Mouse (Mus musculus) MEL (cell line): Measurements from ENCODE around the gene A530084C06Rik. TPM values are rescaled to one million over a fixed set of nuclear protein-coding genes. Genes with fewer than 3 reads are reported as not detected.

Experiments used
- DNase-seq: peaks from one replicate; pipeline ENCODE4 v3.0.0; 2011; ENCODE audit warnings: low read depth, low spot score
- H3K27ac ChIP-seq: 2 replicates; pipeline ENCODE4 v1.5.1; 2012; ENCODE audit warnings: low read depth, mild to moderate bottlenecking, control low read depth, low read length, moderate library complexity; ENCODE audit not compliant: control insufficient read depth
- H3K27me3 ChIP-seq, 2 experiments: fragments of 150-350 bp in 1 of 2; sonication (generic) in 1 of 2; 2 replicates each; pipeline ENCODE4 v1.6.1; 2012; ENCODE audit warnings: low read length in 2 of 2, mild to moderate bottlenecking in 2 of 2, improper control_type of control experiment in 1 of 2, moderate library complexity in 1 of 2; ENCODE audit not compliant: insufficient read depth in 2 of 2, control insufficient read depth in 1 of 2
- H3K36me3 ChIP-seq, 2 experiments: 2 replicates each; pipeline ENCODE4 v1.6.1; 2012 to 2014; ENCODE audit warnings: low read length in 2 of 2, improper control_type of control experiment in 1 of 2, inconsistent platforms in 1 of 2, mild to moderate bottlenecking in 1 of 2; ENCODE audit not compliant: insufficient read depth in 2 of 2, control insufficient read depth in 1 of 2
- H3K4me1 ChIP-seq, 2 experiments: fragments of 150-350 bp in 1 of 2; sonication (generic) in 1 of 2; 2 replicates each; pipeline ENCODE4 v1.6.1; 2012; ENCODE audit warnings: low read length in 2 of 2, improper control_type of control experiment in 1 of 2, mild to moderate bottlenecking in 1 of 2; ENCODE audit not compliant: insufficient read depth in 2 of 2, control insufficient read depth in 1 of 2
- H3K4me3 ChIP-seq, 2 experiments: fragments of 150-350 bp in 1 of 2; sonication (generic) in 1 of 2; 2 replicates each; pipeline ENCODE4 v1.5.1; 2012; ENCODE audit warnings: low read depth in 2 of 2, low read length in 2 of 2, mild to moderate bottlenecking in 2 of 2, moderate library complexity in 2 of 2, control low read depth in 1 of 2, improper control_type of control experiment in 1 of 2; ENCODE audit not compliant: control insufficient read depth in 1 of 2, insufficient read depth in 1 of 2
- H3K79me2 ChIP-seq: 2 replicates; pipeline ENCODE4 v1.6.1; 2012; ENCODE audit warnings: mild to moderate bottlenecking, low read length, moderate library complexity; ENCODE audit not compliant: control insufficient read depth, poor library complexity, insufficient read depth
- H3K9ac ChIP-seq: 2 replicates; pipeline ENCODE4 v1.6.1; 2012; ENCODE audit warnings: low read depth, mild to moderate bottlenecking, control low read depth, low read length, moderate library complexity; ENCODE audit not compliant: control insufficient read depth, poor library complexity, severe bottlenecking
- H3K9me3 ChIP-seq: fragments of 150-350 bp; sonication (generic); replicated peaks from 2 replicates; pipeline ENCODE4 v1.6.1; 2012; ENCODE audit warnings: mild to moderate bottlenecking, low read length, improper control_type of control experiment, moderate library complexity; ENCODE audit not compliant: insufficient read depth
- BHLHE40 ChIP-seq: IDR thresholded peaks from 2 replicates; pipeline ENCODE4 v1.6.1; 2012; ENCODE audit warnings: low read depth, mild to moderate bottlenecking, inconsistent platforms, low read length, improper control_type of control experiment, borderline replicate concordance
- CHD2 ChIP-seq: IDR thresholded peaks from 2 replicates; pipeline ENCODE4 v1.6.1; 2011; ENCODE audit warnings: low read length, improper control_type of control experiment
- EP300 ChIP-seq, 2 experiments: IDR thresholded peaks; 2 replicates each; pipeline ENCODE4 v1.6.1; 2011; ENCODE audit warnings: improper control_type of control experiment in 2 of 2, low read length in 2 of 2, low read depth in 1 of 2, mild to moderate bottlenecking in 1 of 2
- ETS1 ChIP-seq: IDR thresholded peaks from 2 replicates; pipeline ENCODE4 v1.6.1; 2012; ENCODE audit warnings: low read depth, mild to moderate bottlenecking, inconsistent platforms, low read length, improper control_type of control experiment, moderate library complexity
- GATA1 ChIP-seq: IDR thresholded peaks from 2 replicates; pipeline ENCODE4 v1.6.1; 2011; ENCODE audit warnings: low read depth, low read length, improper control_type of control experiment
- JUND ChIP-seq: IDR thresholded peaks from 2 replicates; pipeline ENCODE4 v1.6.1; 2011; ENCODE audit warnings: low read depth, mild to moderate bottlenecking, improper control_type of control experiment, low read length
- KAT2A ChIP-seq: conservative IDR thresholded peaks from 2 replicates; pipeline ENCODE4 v1.6.1; 2012; ENCODE audit warnings: low read depth, low read length, improper control_type of control experiment, inconsistent platforms
- MXI1 ChIP-seq: IDR thresholded peaks from 2 replicates; pipeline ENCODE4 v1.6.1; 2011; ENCODE audit warnings: mild to moderate bottlenecking, low read depth, low read length, improper control_type of control experiment
- NELFE ChIP-seq: IDR thresholded peaks from 2 replicates; pipeline ENCODE4 v1.6.1; 2011; ENCODE audit warnings: low read depth, low read length, improper control_type of control experiment
- NRF1 ChIP-seq: IDR thresholded peaks from 2 replicates; pipeline ENCODE4 v1.6.1; 2014; ENCODE audit warnings: low read depth, mild to moderate bottlenecking, inconsistent platforms, low read length, improper control_type of control experiment, moderate library complexity; ENCODE audit not compliant: poor library complexity, insufficient read depth, severe bottlenecking
- RAD21 ChIP-seq: IDR thresholded peaks from 2 replicates; pipeline ENCODE4 v1.6.1; 2011; ENCODE audit warnings: mild to moderate bottlenecking, low read depth, low read length, improper control_type of control experiment
- RCOR1 ChIP-seq: IDR thresholded peaks from 2 replicates; pipeline ENCODE4 v1.6.1; 2012; ENCODE audit warnings: low read depth, mild to moderate bottlenecking, inconsistent platforms, low read length, improper control_type of control experiment
- SMC3 ChIP-seq: IDR thresholded peaks from 2 replicates; pipeline ENCODE4 v1.6.1; 2011; ENCODE audit warnings: low read depth, low read length, improper control_type of control experiment
- TAL1 ChIP-seq: IDR thresholded peaks from 2 replicates; pipeline ENCODE4 v1.6.1; 2012; ENCODE audit warnings: mild to moderate bottlenecking, inconsistent platforms, low read length, moderate library complexity, mixed read lengths
- TBP ChIP-seq: IDR thresholded peaks from 2 replicates; pipeline ENCODE4 v1.8.0; 2011; ENCODE audit warnings: low read depth, low read length, improper control_type of control experiment
- TCF12 ChIP-seq: IDR thresholded peaks from 2 replicates; pipeline ENCODE4 v1.6.1; 2014; ENCODE audit warnings: low read depth, mild to moderate bottlenecking, inconsistent platforms, low read length, improper control_type of control experiment, moderate library complexity
- UBTF ChIP-seq: IDR thresholded peaks from 2 replicates; pipeline ENCODE4 v1.6.1; 2012; ENCODE audit warnings: low read depth, mild to moderate bottlenecking, inconsistent platforms, low read length, improper control_type of control experiment, moderate library complexity, borderline replicate concordance; ENCODE audit not compliant: insufficient read depth
- USF2 ChIP-seq, 2 experiments: IDR thresholded peaks; 2 replicates each; pipeline ENCODE4 v1.6.1; 2011 to 2012; ENCODE audit warnings: improper control_type of control experiment in 2 of 2, low read length in 2 of 2, borderline replicate concordance in 1 of 2, inconsistent platforms in 1 of 2, low read depth in 1 of 2, mild to moderate bottlenecking in 1 of 2; ENCODE audit not compliant: insufficient read depth in 1 of 2
- ZKSCAN1 ChIP-seq: IDR thresholded peaks from 2 replicates; pipeline ENCODE4 v1.6.1; 2012; ENCODE audit warnings: low read depth, mild to moderate bottlenecking, inconsistent platforms, low read length, improper control_type of control experiment, moderate library complexity
- ZMIZ1 ChIP-seq: IDR thresholded peaks from 2 replicates; pipeline ENCODE4 v1.6.1; 2012; ENCODE audit warnings: low read depth, mild to moderate bottlenecking, inconsistent platforms, low read length, improper control_type of control experiment, moderate library complexity
- polyA plus RNA-seq, 2 experiments: library from polyadenylated mRNA; stranded (reverse) in 1 of 2; unstranded in 1 of 2; fragments of >175 nt in 1 of 2; fragments of >200 nt in 1 of 2; gene quantifications; 2 replicates each; pipeline versions ENCODE4 v1.2.1 to v1.2.4; 2012; ENCODE audit warnings: low replicate concordance in 2 of 2, low read depth in 1 of 2; ENCODE audit not compliant: insufficient read length in 2 of 2, insufficient read depth in 1 of 2, missing spikeins in 1 of 2
- total RNA-seq: library from RNA; depleted of rRNA; stranded (reverse); fragments of 300-350 nt; gene quantifications from 2 replicates; pipeline ENCODE4 v1.2.3, GENCODE M21; 2012

A530084C06Rik gene
- total and polyA plus RNA-seq, 3 experiments: not detected

DNA sequence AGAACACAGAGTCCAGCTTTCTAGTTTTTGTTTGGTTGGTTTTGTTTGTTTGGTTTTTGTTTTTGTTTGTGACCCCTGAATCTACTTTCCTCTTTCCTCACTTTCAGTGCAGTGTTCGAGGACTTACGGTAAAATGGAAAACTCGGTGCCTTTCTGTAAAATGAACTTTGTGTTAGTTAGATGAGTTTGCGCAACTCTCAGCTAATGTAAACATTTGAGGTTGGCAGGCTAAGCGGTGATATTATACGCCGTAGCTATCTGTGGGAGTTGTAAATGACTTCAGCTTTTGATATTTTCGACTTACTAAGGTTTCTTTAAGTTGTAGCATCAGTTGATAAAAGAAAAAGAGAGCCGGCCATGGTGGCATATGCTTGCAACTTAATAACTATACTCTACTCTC lies 40.2 kb downstream of the A530084C06Rik start:
- no peaks in the 10 kb centered on the region for H3K4me1 ChIP-seq
- H3K9ac ChIP-seq: no peak overlapping the region
- no peak overlapping the region for H3K27ac ChIP-seq
- H3K9me3 ChIP-seq: no peaks in the 10 kb centered on the region
- no peak for DNase-seq
- H3K36me3 ChIP-seq: no peaks in the 10 kb centered on the region
- no peaks in the 10 kb centered on the region for H3K79me2 ChIP-seq
- no peak for TF ChIP-seq JUND
- no peak for TF ChIP-seq ZMIZ1
- TF ChIP-seq NRF1: no peak
- no peak for TF ChIP-seq RAD21
- TF ChIP-seq USF2 (IDR thresholded peaks at IDR 0.05; ENCODE audit: borderline replicate concordance in 1 of 2, insufficient read depth in 1 of 2, low read depth in 1 of 2, low read length in 2 of 2): no peak
- no peak for TF ChIP-seq RCOR1
- TF ChIP-seq GATA1: no peak
- TF ChIP-seq TAL1: no peak
- TF ChIP-seq SMC3: no peak
- no peak for TF ChIP-seq ZKSCAN1
- TF ChIP-seq, all 39 proteins: peak for 0
- Histone ChIP-seq H3K27me3 (no peaks in the 10 kb centered on the region), H3K4me3 (no peak overlapping the region)

DNA sequence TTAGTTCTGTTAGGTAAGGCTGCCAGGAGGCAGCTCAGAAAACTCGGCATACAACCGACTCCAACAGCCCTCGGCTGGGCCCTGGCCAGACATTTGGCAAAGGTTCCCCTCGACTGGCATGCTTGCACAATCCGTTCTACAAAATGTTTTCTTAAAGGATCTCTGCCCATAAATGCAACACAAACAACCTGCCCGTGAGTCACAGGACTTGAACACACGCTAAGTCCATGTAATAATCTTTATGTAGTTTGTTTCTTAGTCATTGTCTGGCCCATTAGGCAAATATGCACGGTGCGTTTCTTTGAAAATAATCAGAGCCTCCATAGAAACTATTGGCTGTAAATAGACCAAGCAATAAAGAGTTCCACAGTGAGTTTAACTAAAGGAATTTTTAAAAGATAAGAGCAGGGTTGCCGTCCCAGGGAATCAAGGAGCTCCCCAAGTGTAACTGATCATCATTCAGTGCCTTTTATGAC lies 40.7 kb downstream of the A530084C06Rik start:
- H3K27me3 ChIP-seq: no peaks in the 10 kb centered on the region
- H3K4me3 ChIP-seq: no peak overlapping the region

DNA sequence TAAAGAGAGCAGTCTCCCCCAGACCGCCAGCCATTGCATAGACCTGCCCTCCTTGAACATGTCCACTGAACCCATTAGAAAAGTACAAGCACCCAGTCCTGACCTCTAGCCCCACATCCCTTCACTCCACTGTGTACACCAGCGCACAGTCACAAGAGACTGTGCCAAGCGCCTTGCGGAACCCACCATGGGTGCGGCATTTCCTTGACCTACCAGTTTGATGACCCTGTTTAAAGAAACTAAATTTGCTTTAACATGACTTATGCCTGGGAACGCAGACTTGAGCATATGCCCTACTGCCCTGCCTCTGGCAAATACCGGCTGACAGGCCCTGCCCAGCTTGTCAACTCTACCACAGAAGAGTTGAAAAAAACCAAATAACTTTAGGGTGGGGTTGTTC lies 43.9 kb downstream of the A530084C06Rik start:
- no peaks in the 10 kb centered on the region for H3K27me3 ChIP-seq
- H3K79me2 ChIP-seq: no peaks in the 10 kb centered on the region
- H3K4me1 ChIP-seq: no peaks in the 10 kb centered on the region
- no peaks in the 10 kb centered on the region for H3K36me3 ChIP-seq
- no peak overlapping the region for H3K9ac ChIP-seq
- no peaks in the 10 kb centered on the region for H3K9me3 ChIP-seq
- H3K27ac ChIP-seq: no peak overlapping the region
- DNase-seq: no peak
- TF ChIP-seq NELFE: no peak
- TF ChIP-seq SMC3: no peak
- no peak for TF ChIP-seq TAL1
- no peak for TF ChIP-seq KAT2A
- TF ChIP-seq ETS1: no peak
- TF ChIP-seq UBTF: no peak
- no peak for TF ChIP-seq CHD2
- TF ChIP-seq EP300 (IDR thresholded peaks at IDR 0.05; ENCODE audit: low read depth in 1 of 2, low read length in 2 of 2): no peak
- TF ChIP-seq RAD21: no peak
- H3K4me3 ChIP-seq: no peak overlapping the region

More for the DNA sequence above, 40.7 kb downstream of the A530084C06Rik start:
- Histone ChIP-seq H3K79me2 (no peaks in the 10 kb centered on the region), H3K4me1 (no peaks in the 10 kb centered on the region), H3K36me3 (no peaks in the 10 kb centered on the region), H3K9me3 (no peaks in the 10 kb centered on the region), H3K27ac (no peak overlapping the region), H3K9ac (no peak overlapping the region)
- no peak for DNase-seq
- no peak for TF ChIP-seq BHLHE40
- no peak for TF ChIP-seq MXI1
- TF ChIP-seq GATA1: no peak
- no peak for TF ChIP-seq RCOR1
- no peak for TF ChIP-seq ZKSCAN1
- TF ChIP-seq SMC3: no peak
- no peak for TF ChIP-seq TBP
- no peak for TF ChIP-seq TCF12
- no peak for TF ChIP-seq CHD2
